In genomic region chr9:53381113-53381615, GRCm38 (mm10) we compare ENCODE assay signal across 21 mouse cellular contexts. TPM values are rescaled to one million over a fixed set of nuclear protein-coding genes. Genes with fewer than 3 reads are reported as not detected.
DNase-seq lines count a peak whose midpoint lies in the region; ATAC-seq and TF ChIP-seq lines count a peak whose summit lies in the region.
"Had no signal": no experiment of that assay in that cellular context is flagged by ENCODE, and none has a peak within 500 bp of the region (broad histone marks: within the 10 kb centered on the region; RNA-seq: fewer than 3 reads in every experiment).

No protein-coding gene starts in this region.

- no peak overlapping the region for H3K4me2 ChIP-seq in kidney, postnatal 0 days (ENCODE audit: low read length)
- H3K4me2 ChIP-seq: embryonic facial prominence, embryonic 15.5 days; forebrain, embryonic 15.5 days; hindbrain, embryonic 15.5 days; midbrain, embryonic 12.5 days had no signal

- H3K9me3 ChIP-seq in kidney, postnatal 0 days (replicated peaks; ENCODE audit: low read length) = no peaks in the 10 kb centered on the region
- H3K9me3 ChIP-seq: embryonic facial prominence, embryonic 15.5 days; forebrain, embryonic 15.5 days; hindbrain, embryonic 15.5 days; limb, embryonic 10.5 days; midbrain, embryonic 12.5 days had no signal

- DNase-seq in cerebellum, adult 2 months = peak in 1 of 2 experiments; percentile 68
- DNase-seq in cerebellum, adult 8-10 months = no peak
- DNase-seq in kidney, postnatal 0 days (ENCODE audit: low spot score) = no peak
- no peak for DNase-seq in kidney, adult 9 months
- peak; percentile 61 for DNase-seq in CD4-positive helper T cell, adult 2 months (ENCODE audit: low read depth, low spot score)
- DNase-seq in cerebellum, postnatal 14 days = peak; percentile 49 to 59
- no peak for DNase-seq in ovary, postnatal 14 days (ENCODE audit: low spot score)
- DNase-seq in lung, postnatal 10 days = no peak
- DNase-seq: adrenal gland, adult 2 months; B cell, adult 2 months; heart, postnatal 4 days; kidney, adult 11 months; kidney, postnatal 14 days; liver; thymus, postnatal 25 days had no signal

- H3K27ac ChIP-seq in cerebellum, adult 2 months (ENCODE audit: insufficient read depth, low read length) = no peak overlapping the region
- H3K27ac ChIP-seq in kidney, postnatal 0 days = no peak overlapping the region
- H3K27ac ChIP-seq: embryonic facial prominence, embryonic 15.5 days; forebrain, embryonic 15.5 days; hindbrain, embryonic 15.5 days; limb, embryonic 10.5 days; midbrain, embryonic 12.5 days had no signal

- peaks cover 9% of the 10 kb centered on the region for H3K4me1 ChIP-seq in cerebellum, adult 2 months (ENCODE audit: control insufficient read depth, insufficient read depth, low read length)
- H3K4me1 ChIP-seq in kidney, postnatal 0 days (replicated peaks; ENCODE audit: insufficient read depth, low read length) = no peaks in the 10 kb centered on the region

- H3K27me3 ChIP-seq in cerebellum, adult 2 months (ENCODE audit: control insufficient read depth, insufficient read depth, low read length) = no peaks in the 10 kb centered on the region
- H3K27me3 ChIP-seq in kidney, postnatal 0 days (ENCODE audit: insufficient read depth, low read length) = no peaks in the 10 kb centered on the region
- H3K27me3 ChIP-seq: embryonic facial prominence, embryonic 15.5 days; forebrain, embryonic 15.5 days; hindbrain, embryonic 15.5 days; midbrain, embryonic 12.5 days had no signal

- no peaks in the 10 kb centered on the region for H3K36me3 ChIP-seq in kidney, postnatal 0 days (ENCODE audit: insufficient read depth, low read length)
- H3K36me3 ChIP-seq: embryonic facial prominence, embryonic 15.5 days; forebrain, embryonic 15.5 days; hindbrain, embryonic 15.5 days; limb, embryonic 10.5 days; midbrain, embryonic 12.5 days had no signal

- WGBS in cerebellum, adult 2 months = 55% methylated on average over 5 of the region's 5 CpGs
- 73% methylated on average over 4 of the region's 5 CpGs for WGBS in kidney, postnatal 0 days

- no peak for ATAC-seq in kidney, postnatal 0 days (replicated peaks; ENCODE audit: low FRiP score, low read depth)
- ATAC-seq: forebrain, embryonic 15.5 days had no signal

- no peak for TF ChIP-seq POLR2A in cerebellum, adult 2 months (IDR thresholded peaks at IDR 0.05; ENCODE audit: borderline replicate concordance, insufficient read depth, low read length)

- no peak overlapping the region for H3K9ac ChIP-seq in kidney, postnatal 0 days (ENCODE audit: low read depth, low read length)
- H3K9ac ChIP-seq: embryonic facial prominence, embryonic 15.5 days; forebrain, embryonic 15.5 days; hindbrain, embryonic 15.5 days; midbrain, embryonic 12.5 days had no signal

- TF ChIP-seq CTCF in cerebellum, adult 2 months (IDR thresholded peaks at IDR 0.05; ENCODE audit: borderline replicate concordance, insufficient read depth, low read depth, low read length) = peak; percentile 23; the same call in 1 of the 2 replicates
- 0 out of 2 replicates have a peak, but pooled peaks have one; percentile 19 for TF ChIP-seq CTCF in kidney, postnatal 0 days (IDR thresholded peaks at IDR 0.05; ENCODE audit: low read depth)

- no peak overlapping the region for H3K4me3 ChIP-seq in cerebellum, adult 2 months (replicated peaks; ENCODE audit: insufficient read depth, low read depth, low read length)
- H3K4me3 ChIP-seq in kidney, postnatal 0 days (replicated peaks; ENCODE audit: low read depth, low read length) = no peak overlapping the region
- H3K4me3 ChIP-seq: embryonic facial prominence, embryonic 15.5 days; forebrain, embryonic 15.5 days; hindbrain, embryonic 15.5 days; limb, embryonic 10.5 days; midbrain, embryonic 12.5 days had no signal

RNA-seq across cellular contexts. Expression of gene Kdelc2, which starts 2.7 kb away (rescaled TPM):
- polyA plus RNA-seq in cerebellum, adult 2 months (2012; rRNA removed) = 3.0 and 3.5 TPM in 2 replicates
- polyA plus RNA-seq in kidney, postnatal 0 days (2015; fragmentation: Nextera tagmentation; extraction: Ambion mirVana) = 28.6 and 31.2 TPM in 2 replicates

RNA-seq across cellular contexts. Expression of gene 4930550C14Rik, which starts 21.0 kb away (rescaled TPM):
- polyA plus RNA-seq in cerebellum, adult 2 months (2012; rRNA removed) = 0.54 and 0.81 TPM in 2 replicates
- polyA plus RNA-seq in kidney, postnatal 0 days (2015; fragmentation: Nextera tagmentation; extraction: Ambion mirVana) = 3.9 and 4.1 TPM in 2 replicates
- polyA plus RNA-seq: forebrain, embryonic 15.5 days; small intestine, adult 2 months had no signal

Comparison
In these comparisons a context has a peak if more than half of its experiments do, and no peak if none do; other contexts are left out.
1. DNase-seq: peak in CD4-positive helper T cell, adult 2 months (single experiment) and cerebellum, postnatal 14 days (2 of 2); none in cerebellum, adult 8-10 months (single experiment), kidney, postnatal 0 days (single experiment), kidney, adult 9 months (single experiment), ovary, postnatal 14 days (single experiment) and lung, postnatal 10 days (single experiment).